Mouse (Mus musculus): ENCODE results near the gene Cd163l1. TPM values are rescaled to one million over a fixed set of nuclear protein-coding genes. Genes with fewer than 3 reads are reported as not detected.

Cd163l1 gene
- polyA plus RNA-seq (2015; fragmentation: Illumina TruSeq; extraction: RNeasy Lipid Tissue Mini Kit (QIAGEN cat#74804); ENCODE audit: low read depth, low replicate concordance), result not detected

DNA sequence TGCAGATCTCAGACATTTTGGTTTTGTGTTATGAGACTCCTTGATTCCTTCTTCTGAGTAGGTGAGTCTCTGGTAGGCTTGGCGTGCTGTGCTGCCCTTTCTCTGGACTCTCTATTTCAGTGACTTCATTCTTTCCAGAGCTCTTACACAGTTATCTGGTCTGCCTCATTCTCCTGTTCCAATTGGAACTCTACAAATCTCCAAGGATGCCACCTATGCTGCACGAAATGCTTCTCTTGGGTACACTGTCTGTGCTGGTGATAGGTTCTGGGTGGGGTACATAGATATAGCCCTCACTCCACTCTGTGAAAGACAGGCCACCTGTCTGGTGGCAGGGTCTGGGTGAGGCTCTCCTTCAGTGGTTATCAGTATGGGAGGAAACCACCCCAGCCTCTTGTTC, at the start of gene Cd163l1:
Gene Cd163l1 (plus strand): TSS at position 301 of the 400 bp plus-strand sequence.

DNA sequence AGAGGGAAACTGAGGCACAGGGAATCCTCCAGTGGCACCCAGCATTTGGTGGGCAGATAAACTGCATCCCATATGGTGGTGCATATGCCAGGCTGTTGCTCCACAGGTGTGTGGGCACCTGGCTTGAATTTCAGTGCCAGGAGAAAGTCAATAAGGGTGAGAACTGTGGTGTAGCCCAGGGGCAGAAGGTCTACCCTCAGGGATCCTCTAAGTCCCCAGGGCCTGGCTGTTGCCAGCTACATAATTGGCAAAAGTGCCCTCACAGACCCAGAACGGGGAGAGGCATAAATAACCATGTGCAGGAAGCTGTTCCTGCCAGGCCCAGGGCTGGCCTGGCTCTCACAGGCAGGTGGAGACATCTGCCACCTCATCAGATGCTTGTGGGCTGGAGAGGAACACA, 45.1 kb upstream of the Cd163l1 start, which contains the start of gene Olfr523:
Gene Olfr523 (plus strand): TSS at position 282 of the 400 bp plus-strand sequence.

DNA sequence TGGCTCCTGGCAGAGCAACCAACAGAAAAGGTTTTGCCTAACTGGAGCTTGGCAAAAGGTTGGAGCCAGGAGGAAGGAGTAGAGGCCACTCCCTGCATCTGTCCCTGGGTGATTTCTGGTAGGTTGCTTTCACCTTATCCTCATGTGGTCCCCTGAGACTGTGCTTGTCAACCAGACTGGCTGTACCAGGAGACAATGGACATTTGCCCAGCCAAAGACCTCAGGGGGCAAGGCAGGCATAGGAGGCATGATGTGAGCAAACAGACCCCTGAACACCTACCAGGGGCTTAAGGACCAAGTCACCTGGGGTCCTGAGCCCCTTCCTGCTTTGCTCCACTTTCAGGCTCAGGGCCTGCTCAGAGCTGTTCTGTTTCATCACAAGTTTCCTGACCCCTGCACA, 12.2 kb upstream of the Cd163l1 start, which contains the start of gene Olfr524:
Gene Olfr524 (minus strand): TSS at position 101 of the 400 bp plus-strand sequence.

DNA sequence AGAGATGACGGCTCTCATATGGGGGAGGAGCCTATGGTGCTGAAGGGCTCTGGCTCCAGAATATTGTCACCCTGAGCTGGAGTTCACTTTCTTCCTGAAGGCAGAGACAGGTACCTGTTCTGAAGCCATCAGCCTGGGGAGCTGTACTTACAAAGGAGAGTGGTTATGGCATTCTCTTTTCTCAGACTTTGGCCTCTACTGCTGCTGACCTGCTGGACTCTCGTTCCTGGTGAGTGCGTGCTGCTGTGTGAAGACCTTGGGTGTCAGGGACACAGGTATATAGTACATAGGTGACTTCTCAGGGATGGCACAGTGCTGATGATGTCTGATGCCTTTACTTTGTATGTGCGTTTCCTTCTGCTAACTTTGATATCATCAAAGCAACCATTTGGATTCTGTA, 29.1 kb downstream of the Cd163l1 start, which contains the start of gene 5830411N06Rik:
Gene 5830411N06Rik (plus strand): TSS at position 69 of the 400 bp plus-strand sequence.

Other genes starting within 250 kb of the Cd163l1 start
- 0.48 TPM for gene 6430531B16Rik, start 239.5 kb upstream of the Cd163l1 start, polyA plus RNA-seq (2015; fragmentation: Illumina TruSeq; extraction: RNeasy Lipid Tissue Mini Kit (QIAGEN cat#74804); ENCODE audit: low read depth, low replicate concordance)
- gene Adam8, start 225.7 kb upstream of the Cd163l1 start, polyA plus RNA-seq (2015; fragmentation: Illumina TruSeq; extraction: RNeasy Lipid Tissue Mini Kit (QIAGEN cat#74804); ENCODE audit: low read depth, low replicate concordance), result 3.3 TPM
- 33.5 TPM for gene Zfp511, start 181.9 kb upstream of the Cd163l1 start, polyA plus RNA-seq (2015; fragmentation: Illumina TruSeq; extraction: RNeasy Lipid Tissue Mini Kit (QIAGEN cat#74804); ENCODE audit: low read depth, low replicate concordance)
- 29.0 TPM for gene Tubgcp2, start 181.6 kb upstream of the Cd163l1 start, polyA plus RNA-seq (2015; fragmentation: Illumina TruSeq; extraction: RNeasy Lipid Tissue Mini Kit (QIAGEN cat#74804); ENCODE audit: low read depth, low replicate concordance)
- not detected for gene Msx3, start 169.2 kb upstream of the Cd163l1 start, polyA plus RNA-seq (2015; fragmentation: Illumina TruSeq; extraction: RNeasy Lipid Tissue Mini Kit (QIAGEN cat#74804); ENCODE audit: low read depth, low replicate concordance)
- gene Caly, start 135.7 kb upstream of the Cd163l1 start, polyA plus RNA-seq (2015; fragmentation: Illumina TruSeq; extraction: RNeasy Lipid Tissue Mini Kit (QIAGEN cat#74804); ENCODE audit: low read depth, low replicate concordance), result 302 TPM
- not detected for gene Prap1, start 124.9 kb upstream of the Cd163l1 start, polyA plus RNA-seq (2015; fragmentation: Illumina TruSeq; extraction: RNeasy Lipid Tissue Mini Kit (QIAGEN cat#74804); ENCODE audit: low read depth, low replicate concordance)
- gene Fuom, start 115.8 kb upstream of the Cd163l1 start, polyA plus RNA-seq (2015; fragmentation: Illumina TruSeq; extraction: RNeasy Lipid Tissue Mini Kit (QIAGEN cat#74804); ENCODE audit: low read depth, low replicate concordance), result 83.3 TPM
- gene Paox, start 102.5 kb upstream of the Cd163l1 start, polyA plus RNA-seq (2015; fragmentation: Illumina TruSeq; extraction: RNeasy Lipid Tissue Mini Kit (QIAGEN cat#74804); ENCODE audit: low read depth, low replicate concordance), result 7.1 TPM
- 90.6 TPM for gene Echs1, start 101.8 kb upstream of the Cd163l1 start, polyA plus RNA-seq (2015; fragmentation: Illumina TruSeq; extraction: RNeasy Lipid Tissue Mini Kit (QIAGEN cat#74804); ENCODE audit: low read depth, low replicate concordance)
- 28.6 TPM for gene Mtg1, start 80.7 kb upstream of the Cd163l1 start, polyA plus RNA-seq (2015; fragmentation: Illumina TruSeq; extraction: RNeasy Lipid Tissue Mini Kit (QIAGEN cat#74804); ENCODE audit: low read depth, low replicate concordance)
- gene Sprn, start 63.4 kb upstream of the Cd163l1 start, polyA plus RNA-seq (2015; fragmentation: Illumina TruSeq; extraction: RNeasy Lipid Tissue Mini Kit (QIAGEN cat#74804); ENCODE audit: low read depth, low replicate concordance), result 96.6 TPM
- not detected for gene Olfr522, start 53.5 kb upstream of the Cd163l1 start, polyA plus RNA-seq (2015; fragmentation: Illumina TruSeq; extraction: RNeasy Lipid Tissue Mini Kit (QIAGEN cat#74804); ENCODE audit: low read depth, low replicate concordance)
- gene Olfr523, start 45.0 kb upstream of the Cd163l1 start, polyA plus RNA-seq (2015; fragmentation: Illumina TruSeq; extraction: RNeasy Lipid Tissue Mini Kit (QIAGEN cat#74804); ENCODE audit: low read depth, low replicate concordance), result not detected
- not detected for gene Olfr524, start 12.3 kb upstream of the Cd163l1 start, polyA plus RNA-seq (2015; fragmentation: Illumina TruSeq; extraction: RNeasy Lipid Tissue Mini Kit (QIAGEN cat#74804); ENCODE audit: low read depth, low replicate concordance)
- gene 5830411N06Rik, start 29.0 kb downstream of the Cd163l1 start, polyA plus RNA-seq (2015; fragmentation: Illumina TruSeq; extraction: RNeasy Lipid Tissue Mini Kit (QIAGEN cat#74804); ENCODE audit: low read depth, low replicate concordance), result not detected
- gene Olfr525, start 102.6 kb downstream of the Cd163l1 start, polyA plus RNA-seq (2015; fragmentation: Illumina TruSeq; extraction: RNeasy Lipid Tissue Mini Kit (QIAGEN cat#74804); ENCODE audit: low read depth, low replicate concordance), result not detected
- not detected for gene Olfr527, start 115.8 kb downstream of the Cd163l1 start, polyA plus RNA-seq (2015; fragmentation: Illumina TruSeq; extraction: RNeasy Lipid Tissue Mini Kit (QIAGEN cat#74804); ENCODE audit: low read depth, low replicate concordance)
- gene Olfr60, start 143.4 kb downstream of the Cd163l1 start, polyA plus RNA-seq (2015; fragmentation: Illumina TruSeq; extraction: RNeasy Lipid Tissue Mini Kit (QIAGEN cat#74804); ENCODE audit: low read depth, low replicate concordance), result not detected
- gene Olfr530, start 158.1 kb downstream of the Cd163l1 start, polyA plus RNA-seq (2015; fragmentation: Illumina TruSeq; extraction: RNeasy Lipid Tissue Mini Kit (QIAGEN cat#74804); ENCODE audit: low read depth, low replicate concordance), result not detected
- gene Olfr531, start 184.7 kb downstream of the Cd163l1 start, polyA plus RNA-seq (2015; fragmentation: Illumina TruSeq; extraction: RNeasy Lipid Tissue Mini Kit (QIAGEN cat#74804); ENCODE audit: low read depth, low replicate concordance), result not detected
- gene Olfr532, start 203.4 kb downstream of the Cd163l1 start, polyA plus RNA-seq (2015; fragmentation: Illumina TruSeq; extraction: RNeasy Lipid Tissue Mini Kit (QIAGEN cat#74804); ENCODE audit: low read depth, low replicate concordance), result not detected
- gene Olfr533, start 245.1 kb downstream of the Cd163l1 start, polyA plus RNA-seq (2015; fragmentation: Illumina TruSeq; extraction: RNeasy Lipid Tissue Mini Kit (QIAGEN cat#74804); ENCODE audit: low read depth, low replicate concordance), result not detected